Mouse (Mus musculus): ENCODE measurements around the gene Dscaml1.

Gene Dscaml1

GRCm38 (mm10) chr9:45454889-45455610 lies 28.6 kb downstream of the Dscaml1 start:
- no peak for DNase-seq (ENCODE audit: extremely low read depth, low read depth)

DNA sequence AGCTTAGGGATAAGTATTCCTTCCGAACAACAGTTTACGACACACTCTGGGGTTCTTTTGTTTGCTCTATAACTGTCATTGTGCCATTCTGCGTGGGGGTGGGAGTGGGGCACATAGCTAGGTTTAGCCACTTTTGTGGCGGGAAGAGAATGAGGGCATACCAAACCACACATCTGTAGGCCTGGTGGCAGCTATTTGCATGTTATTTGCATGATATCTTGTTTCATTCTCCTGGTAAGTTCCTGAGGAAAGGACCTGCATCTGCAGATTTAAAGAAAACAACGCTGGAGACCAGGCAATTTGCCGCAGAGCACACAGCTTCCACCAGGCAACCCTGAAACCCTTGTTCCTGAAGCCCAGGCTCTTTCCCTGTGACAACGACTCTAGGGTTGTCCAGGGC lies 30.8 kb downstream of the Dscaml1 start:
- DNase-seq (ENCODE audit: extremely low read depth, low read depth), result no peak

DNA sequence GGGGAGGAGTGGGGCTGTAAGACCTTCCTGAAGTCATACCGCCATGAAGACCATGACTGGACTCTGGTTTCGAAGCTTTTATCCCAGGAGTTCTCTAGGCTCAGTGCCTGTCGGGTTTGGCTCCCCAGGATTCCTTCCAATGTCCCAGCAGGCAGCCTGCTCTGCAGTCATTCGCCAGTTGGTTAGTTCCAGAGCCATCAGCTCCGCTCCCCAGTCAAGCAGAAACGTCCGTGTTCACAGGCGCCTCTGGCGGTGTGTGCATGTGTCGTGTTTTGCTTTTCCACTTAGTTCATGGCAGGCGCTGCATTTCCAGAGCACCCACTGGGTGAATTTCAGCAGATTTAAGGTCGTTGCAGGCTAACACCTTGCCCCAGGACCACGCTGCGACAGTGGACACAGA lies 31.9 kb downstream of the Dscaml1 start:
- no peak for DNase-seq (ENCODE audit: extremely low read depth, low read depth)

DNA sequence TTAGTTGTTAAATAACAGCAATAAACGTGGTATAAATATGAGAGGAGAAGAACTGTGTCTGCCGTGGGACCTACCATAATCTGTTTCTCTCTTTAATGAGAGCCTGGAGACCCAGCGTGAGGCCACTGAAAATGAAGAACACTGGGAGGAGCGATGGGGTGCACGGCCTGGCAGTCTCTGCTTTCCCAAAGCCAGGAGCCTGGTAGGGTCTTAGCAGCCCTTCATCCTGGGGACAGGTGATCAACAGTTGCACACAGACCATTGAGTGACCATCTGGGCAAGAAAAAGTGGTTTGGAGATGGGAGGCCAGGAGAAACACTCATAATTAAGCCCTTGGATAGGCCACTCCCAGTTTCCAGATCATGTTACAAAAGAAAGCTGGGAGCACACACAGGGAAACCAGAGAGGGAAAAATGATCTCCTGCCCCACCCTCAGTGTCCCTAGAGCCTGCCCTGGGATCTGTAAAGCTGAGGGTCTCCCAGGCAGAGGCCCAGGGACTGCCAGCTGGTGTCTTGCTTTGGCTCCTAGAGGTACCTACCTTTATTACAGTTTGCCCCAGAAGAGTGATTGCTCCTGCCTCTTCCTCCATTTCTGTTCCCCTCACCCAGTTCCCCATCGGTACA lies 39.1 kb downstream of the Dscaml1 start:
- no peak for DNase-seq (ENCODE audit: extremely low read depth, low read depth)

- no peak for DNase-seq (ENCODE audit: extremely low read depth, low read depth)
These were observed 41.8 kb downstream of the Dscaml1 start for GRCm38 (mm10) chr9:45468235-45468634.

GRCm38 (mm10) chr9:45470746-45471471 lies 44.5 kb downstream of the Dscaml1 start:
- DNase-seq (ENCODE audit: extremely low read depth, low read depth), result no peak

DNA sequence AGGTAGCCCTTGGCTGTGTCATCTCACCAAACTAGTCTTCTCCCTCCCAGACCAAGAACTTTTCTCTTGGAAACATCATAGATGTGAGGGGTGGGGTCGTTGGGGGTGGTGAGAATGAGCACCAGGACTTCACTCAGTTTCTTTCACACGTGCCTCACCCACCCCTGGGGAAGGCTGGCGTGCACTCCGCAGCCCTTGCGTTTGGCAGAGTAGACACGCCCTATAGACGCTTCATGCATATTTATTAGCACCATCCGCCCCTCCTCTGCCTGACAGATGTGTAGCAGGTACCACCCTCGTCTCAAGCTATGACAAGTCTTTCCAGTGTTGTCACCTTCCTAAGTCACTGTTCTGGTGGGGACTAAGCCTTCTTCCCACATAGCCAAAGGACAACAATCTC lies 45.3 kb downstream of the Dscaml1 start:
- no peak for DNase-seq (ENCODE audit: extremely low read depth, low read depth)

- no peak for DNase-seq (ENCODE audit: extremely low read depth, low read depth)
These were observed 48.4 kb downstream of the Dscaml1 start for GRCm38 (mm10) chr9:45474874-45475273.

DNA sequence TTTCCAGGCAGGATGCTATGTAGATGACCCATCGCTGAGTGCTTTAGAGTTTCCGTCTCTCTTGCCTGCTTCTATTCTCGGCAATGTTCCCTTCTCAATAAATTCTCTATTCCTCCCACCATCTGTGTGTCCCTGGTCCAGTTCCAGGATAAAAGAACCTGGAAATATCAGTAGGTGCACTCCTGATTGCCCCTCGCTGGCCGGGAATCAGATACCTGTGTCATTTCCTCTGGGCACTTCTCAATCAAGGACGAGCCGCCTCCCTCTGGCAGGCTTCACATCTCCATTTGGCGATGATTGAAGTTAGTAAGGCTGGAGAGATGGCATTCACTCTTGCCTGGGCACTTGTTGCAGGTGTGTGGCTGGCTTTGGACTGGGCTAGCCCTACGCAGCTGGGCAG lies 54.5 kb downstream of the Dscaml1 start:
- DNase-seq (ENCODE audit: extremely low read depth, low read depth), result no peak

GRCm38 (mm10) chr9:45486665-45487074 lies 60.2 kb downstream of the Dscaml1 start:
- no peak for DNase-seq (ENCODE audit: extremely low read depth, low read depth)

GRCm38 (mm10) chr9:45487179-45487801 lies 60.9 kb downstream of the Dscaml1 start:
- DNase-seq (ENCODE audit: extremely low read depth, low read depth), result no peak

DNA sequence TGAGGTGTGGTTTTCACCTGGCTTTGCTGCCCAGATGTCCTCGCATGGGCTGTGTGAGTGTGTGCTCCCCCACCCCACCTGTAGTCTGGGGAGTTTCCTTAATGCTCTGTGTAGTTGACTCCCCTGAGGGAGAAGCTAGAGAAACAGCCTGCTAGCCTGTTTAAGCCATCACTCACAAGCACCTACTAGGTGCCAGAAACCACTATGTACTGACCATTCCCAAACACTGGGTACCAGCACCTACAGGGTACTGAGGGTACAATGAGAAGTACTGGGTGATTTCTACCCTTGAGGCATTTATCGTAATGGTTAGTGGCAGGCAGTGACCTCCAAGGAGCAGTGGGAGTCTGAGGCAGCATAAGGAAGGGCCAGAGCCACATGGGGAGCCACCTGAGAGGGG lies 64.5 kb downstream of the Dscaml1 start:
- DNase-seq (ENCODE audit: extremely low read depth, low read depth), result no peak

GRCm38 (mm10) chr9:45494889-45495288 lies 68.5 kb downstream of the Dscaml1 start:
- no peak for DNase-seq (ENCODE audit: extremely low read depth, low read depth)

DNA sequence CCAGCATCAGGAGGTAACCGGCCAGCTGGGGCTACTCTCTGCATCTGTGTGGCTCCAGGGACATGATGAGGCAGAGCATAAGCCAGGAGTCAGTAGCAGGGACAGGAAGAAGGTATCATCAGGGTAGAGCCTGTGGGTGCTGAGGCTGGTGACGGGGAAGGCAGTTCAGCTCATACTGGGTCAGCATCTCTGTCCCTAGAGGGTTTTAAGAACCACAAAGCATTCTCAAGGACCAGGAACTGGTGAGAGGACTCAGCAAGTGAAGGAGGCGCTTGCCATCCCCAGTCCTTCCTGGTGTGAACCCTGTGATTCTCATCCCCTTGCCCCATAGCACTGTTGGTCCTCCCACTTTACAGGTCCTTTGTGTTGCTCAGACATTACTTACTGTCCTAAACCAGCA lies 69.9 kb downstream of the Dscaml1 start:
- DNase-seq (ENCODE audit: extremely low read depth, low read depth), result no peak

DNA sequence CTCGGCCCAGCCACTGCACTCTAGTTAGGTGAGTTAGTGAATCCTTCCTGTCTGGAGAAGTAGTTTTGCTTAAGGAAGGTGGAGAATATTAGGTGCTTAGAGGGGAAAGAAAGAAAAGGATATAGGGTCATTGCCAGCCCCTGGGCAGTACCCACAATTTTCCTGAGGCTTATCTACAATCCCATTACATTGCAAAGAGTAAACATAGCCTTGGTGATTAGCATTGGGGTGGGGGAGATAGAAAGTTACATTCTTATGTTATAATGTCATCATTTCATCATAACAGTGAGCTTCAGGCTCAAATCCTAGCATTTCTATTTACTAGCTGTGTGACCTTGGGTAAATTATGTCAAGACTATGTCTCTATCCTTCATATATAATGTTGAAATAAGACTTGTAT lies 70.5 kb downstream of the Dscaml1 start:
- no peak for DNase-seq (ENCODE audit: extremely low read depth, low read depth)

- no peak for DNase-seq (ENCODE audit: extremely low read depth, low read depth)
These were observed 72.8 kb downstream of the Dscaml1 start for GRCm38 (mm10) chr9:45499267-45499666.

DNA sequence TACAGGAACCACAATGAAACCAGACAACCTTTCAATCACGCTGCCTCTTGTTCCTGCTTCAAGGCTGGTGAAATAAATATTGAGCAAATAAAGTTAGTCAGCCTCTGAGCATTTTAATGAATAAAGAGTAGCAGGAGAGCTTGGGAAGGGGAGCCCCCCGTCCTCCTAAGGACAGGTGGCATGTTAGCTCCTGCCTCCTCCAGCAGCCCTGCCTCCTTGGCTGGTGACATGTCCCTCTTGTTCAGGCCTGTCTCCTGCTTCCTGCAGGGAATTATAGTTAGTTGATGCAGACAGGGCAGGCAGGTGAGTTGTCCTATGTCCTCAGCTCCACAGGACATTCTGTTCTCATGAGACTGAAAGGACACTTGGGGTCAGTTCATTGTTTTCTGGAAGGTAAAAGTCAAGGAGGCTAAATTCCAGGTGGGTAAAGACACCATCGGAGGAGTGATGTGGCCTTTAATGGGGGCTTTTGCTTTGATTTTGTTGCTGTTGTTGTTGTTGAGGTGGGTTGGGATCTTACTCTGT lies 73.7 kb downstream of the Dscaml1 start:
- no peak for DNase-seq (ENCODE audit: extremely low read depth, low read depth)

DNA sequence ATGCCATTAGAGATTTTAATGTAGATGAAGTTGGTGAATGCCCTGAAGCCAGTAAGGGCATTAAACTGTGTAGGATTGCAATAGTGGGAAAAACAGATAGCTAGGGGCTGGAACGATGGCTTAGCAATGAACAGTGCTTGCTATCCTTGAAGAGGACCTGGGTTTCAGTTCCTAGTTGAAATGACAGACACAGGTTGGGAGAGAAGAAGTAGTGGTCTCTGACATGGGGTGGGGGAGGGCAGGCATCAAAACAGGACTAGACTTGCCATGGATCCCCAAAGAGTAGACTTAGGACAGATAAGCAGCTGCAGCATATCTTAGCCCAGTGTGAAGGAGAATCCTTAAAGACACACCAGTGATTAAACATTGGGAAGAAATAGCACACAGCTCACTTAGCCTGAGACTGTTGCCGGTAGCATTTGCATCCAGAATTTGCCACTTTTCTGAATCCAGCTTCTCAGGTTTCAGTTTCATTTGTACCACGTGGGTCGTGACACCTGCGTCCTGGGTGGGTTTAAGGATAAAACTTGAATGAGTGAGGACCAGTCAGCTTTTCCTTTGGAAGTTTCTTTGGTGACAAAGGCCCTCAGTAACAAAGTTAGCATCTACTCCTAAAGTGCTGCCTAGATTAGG lies 75.0 kb downstream of the Dscaml1 start:
- DNase-seq (ENCODE audit: extremely low read depth, low read depth), result no peak

GRCm38 (mm10) chr9:45501963-45502641 lies 75.7 kb downstream of the Dscaml1 start:
- DNase-seq (ENCODE audit: extremely low read depth, low read depth), result no peak

DNA sequence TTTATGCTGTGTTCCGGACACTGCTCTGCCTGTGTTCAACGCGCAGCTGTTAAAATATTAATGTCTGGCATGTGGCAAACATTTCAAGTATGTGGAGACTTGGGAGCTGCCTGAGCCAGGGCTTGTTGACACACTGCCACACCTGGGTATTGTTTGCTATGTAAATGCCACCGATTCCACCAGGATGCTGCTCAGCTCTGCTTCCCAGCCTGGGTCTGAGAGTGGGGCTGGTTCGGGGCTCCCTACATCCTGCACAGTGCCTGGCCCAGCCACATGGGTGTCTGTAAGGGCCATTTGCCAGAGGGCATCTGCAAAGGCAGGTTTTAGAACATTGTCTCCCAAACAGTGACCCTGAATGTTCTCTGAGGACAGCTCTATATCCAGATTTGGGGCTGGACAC lies 78.5 kb downstream of the Dscaml1 start:
- no peak for DNase-seq (ENCODE audit: extremely low read depth, low read depth)

DNA sequence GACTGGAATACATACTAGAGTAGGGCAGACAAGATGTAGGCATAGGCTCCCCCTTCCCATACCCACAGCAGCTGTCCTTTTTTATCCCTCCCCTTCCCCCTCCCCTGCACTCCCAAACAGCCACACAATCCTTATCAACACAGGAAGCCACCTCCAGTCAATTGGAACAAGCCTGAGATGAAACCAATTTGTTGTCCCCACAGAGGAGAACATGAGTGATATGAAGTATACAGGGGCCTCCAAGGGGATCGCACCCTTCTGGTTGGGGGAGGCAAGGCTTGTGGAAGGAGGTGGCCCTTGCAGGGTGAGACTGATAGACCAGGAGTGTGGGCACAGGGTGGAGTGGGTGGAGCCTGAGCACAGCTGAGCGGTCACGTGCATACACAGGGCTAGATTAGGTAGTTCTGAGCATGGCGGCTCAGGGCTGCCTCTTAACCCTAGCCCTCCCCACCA lies 79.1 kb downstream of the Dscaml1 start:
- DNase-seq (ENCODE audit: extremely low read depth, low read depth), result peak; percentile 62

Data from MEL-GATA-1-ER (cell line).